Mouse (Mus musculus) kidney, adult 10 weeks (tissue): Measurements from ENCODE around the gene Sar1a. TPM values are rescaled to one million over a fixed set of nuclear protein-coding genes. Genes with fewer than 3 reads are reported as not detected.

Source experiments
- polyA plus RNA-seq: library from polyadenylated mRNA; stranded (reverse); fragments of 350-450 nt; fragmentation: Illumina TruSeq; extraction: RNeasy Lipid Tissue Mini Kit (QIAGEN cat#74804); gene quantifications from one replicate; pipeline ENCODE4 v1.2.3, GENCODE M21; 2014; ENCODE audit warnings: low read depth, low replicate concordance

Sar1a gene
- 206 TPM for polyA plus RNA-seq

GRCm38 (mm10) chr10:61680015-61680913 is at the start of gene Sar1a:
Sar1a (plus strand) TSS chr10:61680299.

DNA sequence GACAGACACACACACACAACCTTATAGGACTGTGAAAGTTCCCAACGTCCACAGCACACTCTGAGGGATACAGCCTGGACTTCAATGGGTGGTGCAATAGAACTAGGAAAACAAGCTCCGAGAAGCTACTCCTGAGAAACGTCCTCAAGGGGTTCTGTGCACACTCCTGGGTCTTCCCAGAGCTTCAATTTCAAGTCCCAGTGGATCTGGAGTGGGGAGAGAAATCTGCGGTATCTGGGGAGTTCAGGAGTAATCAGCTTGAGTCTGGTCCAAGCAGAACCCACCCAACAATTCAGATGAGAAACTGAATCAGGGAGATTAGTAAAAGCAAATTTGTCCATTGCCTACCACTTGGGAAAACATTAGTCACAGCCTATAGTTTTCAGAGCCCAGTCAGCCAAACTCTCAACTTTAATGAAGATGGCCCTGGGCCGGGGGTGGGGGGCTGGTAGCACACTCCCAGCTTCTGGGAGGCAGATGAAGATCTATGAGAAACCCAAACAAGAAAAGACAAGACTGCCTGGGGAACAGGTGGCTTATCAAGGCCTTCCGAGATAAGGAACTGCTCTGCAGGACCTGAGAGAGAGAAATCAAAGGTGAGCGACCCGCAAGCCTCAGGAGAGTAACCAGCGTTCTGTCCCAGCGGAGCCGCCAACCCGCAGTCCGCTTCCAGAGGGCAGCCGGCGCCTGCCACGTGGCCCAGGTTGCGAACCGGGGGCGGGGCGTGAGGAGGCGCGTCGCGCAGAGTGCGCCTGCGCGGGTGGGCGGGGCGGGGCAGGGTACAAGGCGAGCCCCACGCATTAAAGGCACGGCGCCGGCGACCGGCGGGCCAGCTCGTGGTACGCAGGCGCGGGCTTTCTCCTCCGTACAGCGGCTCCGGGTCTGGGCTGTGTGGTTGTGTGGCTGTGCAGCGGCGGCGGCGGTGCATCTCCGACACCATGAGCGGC is 32.0 kb upstream of the Sar1a start, which contains the start of gene Ppa1:
Gene Ppa1 (plus strand): TSS at position 763 of the 947 bp plus-strand sequence.

DNA sequence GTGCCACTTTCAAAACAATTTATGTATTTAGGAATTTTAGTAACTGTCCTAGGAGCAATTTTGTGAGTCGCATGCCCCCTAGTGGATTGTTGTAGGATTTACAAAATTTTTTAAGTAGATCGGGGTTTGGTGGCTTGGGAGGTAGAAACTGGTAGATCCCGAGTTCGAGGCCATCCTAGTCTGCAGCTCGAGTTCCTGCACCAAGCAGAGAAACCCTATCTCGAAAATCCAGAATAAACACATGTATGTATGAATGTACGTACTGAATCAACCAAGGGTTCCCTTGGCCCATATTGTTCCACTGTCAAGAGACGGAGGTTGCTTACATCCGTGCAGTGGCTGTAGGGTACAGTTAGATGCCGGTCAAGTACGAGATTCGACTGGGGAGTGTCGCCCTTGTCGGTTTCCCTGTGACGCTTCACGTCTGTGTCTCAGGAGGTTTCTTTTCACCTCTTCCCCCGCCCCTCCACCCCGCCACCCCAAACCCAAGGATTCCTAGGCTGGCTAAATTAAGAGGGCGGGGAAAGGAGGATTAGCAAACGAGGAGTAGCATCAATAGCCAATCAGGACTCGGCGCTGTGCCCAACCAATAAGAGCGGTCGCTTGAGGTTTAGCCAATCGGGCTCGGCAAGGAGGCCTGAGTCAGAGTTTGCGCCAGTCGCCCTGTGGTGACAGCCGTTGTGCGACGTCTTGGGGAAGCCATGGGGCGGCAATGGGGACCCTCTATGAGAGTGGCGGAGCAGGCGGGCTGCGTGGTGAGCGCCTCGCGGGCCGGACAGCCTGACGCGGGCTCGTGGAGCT is 15.0 kb downstream of the Sar1a start, which contains the start of gene Tysnd1:
Gene Tysnd1 (plus strand): TSS at position 645 of the 801 bp plus-strand sequence.

DNA sequence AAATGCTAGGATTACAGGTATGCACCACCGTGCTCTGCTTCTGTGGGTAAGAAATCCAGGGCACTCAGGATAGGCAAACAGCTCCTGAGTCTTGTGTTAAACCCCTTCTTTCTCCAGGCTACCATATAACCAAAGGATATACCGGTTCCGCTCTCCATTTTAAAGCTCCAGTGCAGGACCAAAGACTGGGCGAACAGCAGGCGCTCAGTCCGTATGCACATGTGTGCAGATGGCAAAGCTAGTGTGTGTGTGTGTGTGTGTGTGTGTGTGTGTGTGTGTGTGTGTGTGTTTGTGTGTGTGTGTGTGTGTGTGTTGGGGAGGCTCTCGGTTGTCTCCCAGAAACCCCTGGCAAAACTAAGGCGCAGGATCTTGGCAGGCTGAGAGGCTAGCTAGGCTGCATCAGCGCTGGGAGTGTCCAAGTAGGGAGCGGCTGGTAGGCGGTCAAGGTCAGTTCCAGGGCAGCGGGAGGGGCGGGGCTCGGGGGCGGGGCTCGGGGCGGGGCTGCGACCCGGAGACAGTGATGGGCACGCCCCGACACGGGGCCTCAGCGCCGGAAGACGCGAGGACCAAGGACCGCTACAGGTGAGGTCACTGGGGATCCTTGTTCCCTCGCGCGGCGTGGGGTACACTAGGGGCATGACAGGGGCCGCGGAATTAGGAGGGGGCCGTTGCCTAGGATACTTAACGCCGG is 34.8 kb downstream of the Sar1a start, which contains the start of gene Aifm2:
Gene Aifm2 (plus strand): TSS at position 493 of the 691 bp plus-strand sequence.

Other genes starting within 250 kb of the Sar1a start
- 38.0 TPM for gene Eif4ebp2, start 227.6 kb upstream of the Sar1a start, polyA plus RNA-seq
- gene Lrrc20, start 204.5 kb upstream of the Sar1a start, polyA plus RNA-seq, result 0.85 TPM
- gene Npffr1, start 84.8 kb upstream of the Sar1a start, polyA plus RNA-seq, result not detected
- 68.6 TPM for gene Ppa1, start 31.7 kb upstream of the Sar1a start, polyA plus RNA-seq
- gene Tysnd1, start 15.2 kb downstream of the Sar1a start, polyA plus RNA-seq, result 0.81 TPM
- 3.0 TPM for gene Aifm2, start 35.0 kb downstream of the Sar1a start, polyA plus RNA-seq
- gene H2afy2, start 103.8 kb downstream of the Sar1a start, polyA plus RNA-seq, result 5.6 TPM